Mouse (Mus musculus) E14TG2a.4 (cell line): ENCODE data around the gene Pex11g.

Source experiments
- CTCF ChIP-seq: conservative IDR thresholded peaks from 2 replicates; pipeline ENCODE4 v1.5.1; 2014; ENCODE audit warnings: low read length
- NANOG ChIP-seq: IDR thresholded peaks from 2 replicates; pipeline ENCODE4 v1.6.1; 2014; ENCODE audit warnings: borderline replicate concordance, low read length, mixed read lengths
- POU5F1 ChIP-seq: IDR thresholded peaks from 2 replicates; pipeline ENCODE4 v1.6.1; 2014; ENCODE audit warnings: low read length, borderline replicate concordance

- TF ChIP-seq CTCF (no peak), NANOG (no peak), POU5F1 (no peak)
Measured at GRCm38 (mm10) chr8:3420105-3420706, 47.3 kb downstream of the Pex11g start.
